Mouse (Mus musculus): ENCODE measurements at regions not wholly inside any gene's neighbourhood (a gene's known extent, or its start where the extent isn't known, plus 50 kb on each side); places are given as distances from the start of the nearest gene placed in this dataset.

- no peak for TF ChIP-seq CHD2 (IDR thresholded peaks at IDR 0.05; ENCODE audit: low read depth, low read length)
- no peak for TF ChIP-seq HCFC1 (IDR thresholded peaks at IDR 0.05; ENCODE audit: borderline replicate concordance, insufficient read depth, low read length)
- TF ChIP-seq ZC3H11A (IDR thresholded peaks at IDR 0.05; ENCODE audit: borderline replicate concordance, low read depth, low read length): no peak
- no peak for TF ChIP-seq ZNF384 (IDR thresholded peaks at IDR 0.05; ENCODE audit: low read depth, low read length)
- no peak for TF ChIP-seq MAFK (IDR thresholded peaks at IDR 0.05; ENCODE audit: insufficient read depth, low read depth, low read length)
- Histone ChIP-seq H3K4me1 (ENCODE audit: control insufficient read depth in 2 of 2, insufficient read depth in 2 of 2, low read length in 2 of 2, poor library complexity in 1 of 2) (no peaks in the 10 kb centered on the region), H3K4me3 (ENCODE audit: insufficient read depth in 1 of 2, low read depth in 1 of 2, low read length in 2 of 2, poor library complexity in 1 of 2, severe bottlenecking in 1 of 2) (no peak overlapping the region), H3K36me3 (ENCODE audit: control insufficient read depth, insufficient read depth, low read length, poor library complexity, severe bottlenecking) (no peaks in the 10 kb centered on the region), H3K9me3 (ENCODE audit: control insufficient read depth, insufficient read depth, low read depth, low read length) (no peaks in the 10 kb centered on the region), H3K9ac (ENCODE audit: insufficient read depth, low read depth, low read length, poor library complexity, severe bottlenecking) (no peak overlapping the region), H3K27ac (ENCODE audit: insufficient read depth, low read depth, low read length, poor library complexity, severe bottlenecking) (no peak overlapping the region)
- DNase-seq (ENCODE audit: low read depth, low spot score): no peak
- in situ Hi-C loops (cut with MboI; ENCODE audit: low sequenced_read_pairs in 2 of 2, unreplicated experiment in 2 of 2): no loop called here
Measured at GRCm38 (mm10) chr14:78225677-78226076, 82.2 kb downstream of the Tnfsf11 start.

GRCm38 (mm10) chr14:78216229-78216963 is 91.4 kb downstream of the Tnfsf11 start:
- in situ Hi-C loops (cut with MboI; ENCODE audit: low sequenced_read_pairs in 2 of 2, unreplicated experiment in 2 of 2): no loop called here

GRCm38 (mm10) chr14:78215491-78215890 is 92.4 kb downstream of the Tnfsf11 start:
- no peaks in the 10 kb centered on the region for H3K9me3 ChIP-seq (ENCODE audit: control insufficient read depth, insufficient read depth, low read depth, low read length)
- no peak overlapping the region for H3K4me3 ChIP-seq (ENCODE audit: insufficient read depth in 1 of 2, low read depth in 1 of 2, low read length in 2 of 2, poor library complexity in 1 of 2, severe bottlenecking in 1 of 2)
- DNase-seq (ENCODE audit: low read depth, low spot score): no peak
- TF ChIP-seq MAFK (IDR thresholded peaks at IDR 0.05; ENCODE audit: insufficient read depth, low read depth, low read length): no peak
- TF ChIP-seq ZC3H11A (IDR thresholded peaks at IDR 0.05; ENCODE audit: borderline replicate concordance, low read depth, low read length): no peak
- TF ChIP-seq CHD2 (IDR thresholded peaks at IDR 0.05; ENCODE audit: low read depth, low read length): no peak
- no peak for TF ChIP-seq HCFC1 (IDR thresholded peaks at IDR 0.05; ENCODE audit: borderline replicate concordance, insufficient read depth, low read length)
- no peak for TF ChIP-seq ZNF384 (IDR thresholded peaks at IDR 0.05; ENCODE audit: low read depth, low read length)
- no peak overlapping the region for H3K9ac ChIP-seq (ENCODE audit: insufficient read depth, low read depth, low read length, poor library complexity, severe bottlenecking)
- in situ Hi-C loops (cut with MboI; ENCODE audit: low sequenced_read_pairs in 2 of 2, unreplicated experiment in 2 of 2): no loop called here
- no peaks in the 10 kb centered on the region for H3K36me3 ChIP-seq (ENCODE audit: control insufficient read depth, insufficient read depth, low read length, poor library complexity, severe bottlenecking)
- H3K4me1 ChIP-seq (ENCODE audit: control insufficient read depth in 2 of 2, insufficient read depth in 2 of 2, low read length in 2 of 2, poor library complexity in 1 of 2): peaks cover 6 to 11% of the 10 kb centered on the region in 2 experiments; a peak in 2 of 4 replicates
- no peak overlapping the region for H3K27ac ChIP-seq (ENCODE audit: insufficient read depth, low read depth, low read length, poor library complexity, severe bottlenecking)

More at GRCm38 (mm10) chr14:78216229-78216963, 91.4 kb downstream of the Tnfsf11 start:
- no peak overlapping the region for H3K9ac ChIP-seq (ENCODE audit: insufficient read depth, low read depth, low read length, poor library complexity, severe bottlenecking)
- no peaks in the 10 kb centered on the region for H3K9me3 ChIP-seq (ENCODE audit: control insufficient read depth, insufficient read depth, low read depth, low read length)
- peaks cover 6 to 11% of the 10 kb centered on the region in 2 experiments; a peak in 2 of 4 replicates for H3K4me1 ChIP-seq (ENCODE audit: control insufficient read depth in 2 of 2, insufficient read depth in 2 of 2, low read length in 2 of 2, poor library complexity in 1 of 2)
- no peak overlapping the region; the same call in 1 of the 2 replicates for H3K27ac ChIP-seq (ENCODE audit: insufficient read depth, low read depth, low read length, poor library complexity, severe bottlenecking)
- no peak for DNase-seq (ENCODE audit: low read depth, low spot score)
- no peak overlapping the region for H3K4me3 ChIP-seq (ENCODE audit: insufficient read depth in 1 of 2, low read depth in 1 of 2, low read length in 2 of 2, poor library complexity in 1 of 2, severe bottlenecking in 1 of 2)
- no peak for TF ChIP-seq ZC3H11A (IDR thresholded peaks at IDR 0.05; ENCODE audit: borderline replicate concordance, low read depth, low read length)
- TF ChIP-seq MAFK (IDR thresholded peaks at IDR 0.05; ENCODE audit: insufficient read depth, low read depth, low read length): no peak
- TF ChIP-seq ZNF384 (IDR thresholded peaks at IDR 0.05; ENCODE audit: low read depth, low read length): no peak
- no peak for TF ChIP-seq HCFC1 (IDR thresholded peaks at IDR 0.05; ENCODE audit: borderline replicate concordance, insufficient read depth, low read length)
- no peak for TF ChIP-seq CHD2 (IDR thresholded peaks at IDR 0.05; ENCODE audit: low read depth, low read length)
- no peaks in the 10 kb centered on the region for H3K36me3 ChIP-seq (ENCODE audit: control insufficient read depth, insufficient read depth, low read length, poor library complexity, severe bottlenecking)

GRCm38 (mm10) chr14:78204566-78204863 is 103.3 kb downstream of the Tnfsf11 start:
- no peak overlapping the region for H3K27ac ChIP-seq (ENCODE audit: insufficient read depth, low read depth, low read length, poor library complexity, severe bottlenecking)
- in situ Hi-C loops (cut with MboI; ENCODE audit: low sequenced_read_pairs in 2 of 2, unreplicated experiment in 2 of 2): no loop called here

More at GRCm38 (mm10) chr14:78204566-78204863, 103.3 kb downstream of the Tnfsf11 start:
- H3K36me3 ChIP-seq (ENCODE audit: control insufficient read depth, insufficient read depth, low read length, poor library complexity, severe bottlenecking): no peaks in the 10 kb centered on the region
- no peaks in the 10 kb centered on the region for H3K9me3 ChIP-seq (ENCODE audit: control insufficient read depth, insufficient read depth, low read depth, low read length)
- H3K9ac ChIP-seq (ENCODE audit: insufficient read depth, low read depth, low read length, poor library complexity, severe bottlenecking): no peak overlapping the region
- DNase-seq (ENCODE audit: low read depth, low spot score): no peak
- 0 out of 4 replicates have a peak, but pooled peaks cover 0 to 2% of the 10 kb centered on the region in 2 experiments for H3K4me1 ChIP-seq (ENCODE audit: control insufficient read depth in 2 of 2, insufficient read depth in 2 of 2, low read length in 2 of 2, poor library complexity in 1 of 2)
- peak overlapping the region in 1 of 2 experiments; percentile 47; a peak in 2 of 4 replicates for H3K4me3 ChIP-seq (ENCODE audit: insufficient read depth in 1 of 2, low read depth in 1 of 2, low read length in 2 of 2, poor library complexity in 1 of 2, severe bottlenecking in 1 of 2)
- TF ChIP-seq ZNF384 (IDR thresholded peaks at IDR 0.05; ENCODE audit: low read depth, low read length) (no peak), MAFK (IDR thresholded peaks at IDR 0.05; ENCODE audit: insufficient read depth, low read depth, low read length) (no peak), HCFC1 (IDR thresholded peaks at IDR 0.05; ENCODE audit: borderline replicate concordance, insufficient read depth, low read length) (no peak), ZC3H11A (IDR thresholded peaks at IDR 0.05; ENCODE audit: borderline replicate concordance, low read depth, low read length) (no peak), CHD2 (IDR thresholded peaks at IDR 0.05; ENCODE audit: low read depth, low read length) (no peak)

Measured in ES-E14 (cell line).